Mouse (Mus musculus) cortical plate, adult 2 months (tissue): ENCODE measurements around the gene Xdh.

Source experiments
- CTCF ChIP-seq: fragments of 200-500 bp; IDR thresholded peaks from 2 replicates; pipeline ENCODE4 v1.5.1; 2011; ENCODE audit warnings: mild to moderate bottlenecking, control low read depth, low read length; ENCODE audit not compliant: insufficient read depth; ENCODE audit errors: extremely low read depth
- POLR2A ChIP-seq: fragments of 200-500 bp; IDR thresholded peaks from 2 replicates; pipeline ENCODE4 v1.6.1; 2011; ENCODE audit warnings: mild to moderate bottlenecking, low read length, control low read depth; ENCODE audit not compliant: insufficient read depth; ENCODE audit errors: extremely low read depth

DNA sequence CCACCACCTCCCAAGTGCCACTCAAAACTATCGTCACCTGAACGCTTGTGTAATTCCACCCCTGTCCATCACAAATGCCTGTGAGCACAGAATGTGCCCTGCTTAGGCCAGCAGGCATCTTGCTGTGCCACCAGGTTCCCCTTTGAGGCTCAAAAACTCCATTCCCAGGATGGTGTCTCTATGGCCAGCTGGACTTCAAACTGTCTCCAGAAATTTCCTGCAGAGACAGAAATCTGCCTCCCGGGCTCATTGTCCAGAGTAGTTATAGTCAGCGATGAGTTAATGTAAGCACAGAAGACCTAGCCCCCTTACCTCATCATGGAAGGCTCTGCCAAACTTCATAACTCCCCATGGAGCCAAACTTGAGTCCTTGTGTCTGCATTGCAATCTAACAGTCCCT, 112.8 kb downstream of the Xdh start:
- TF ChIP-seq CTCF, result no peak
- no peak for TF ChIP-seq POLR2A
